Mouse (Mus musculus): ENCODE measurements at regions not wholly inside any gene's neighbourhood (a gene's known extent, or its start where the extent isn't known, plus 50 kb on each side); places are given as distances from the start of the nearest gene placed in this dataset.

GRCm38 (mm10) chr6:53201281-53201956, 85.7 kb upstream of the Creb5 start:
- TF ChIP-seq POLR2A (IDR thresholded peaks at IDR 0.05; ENCODE audit: borderline replicate concordance, low read depth, low read length) (no peak), CTCF (IDR thresholded peaks at IDR 0.05; ENCODE audit: low read depth, low read length) (no peak)

Data from bone marrow macrophage, adult 2 months (primary cell).